In genomic region chr2:179386871-179387270, GRCm38 (mm10) we compare ENCODE assay signal across 14 mouse cellular contexts. TPM values are rescaled to one million over a fixed set of nuclear protein-coding genes. Genes with fewer than 3 reads are reported as not detected.
"Had no signal": no experiment of that assay in that cellular context is flagged by ENCODE, and none has a peak within 500 bp of the region (broad histone marks: within the 10 kb centered on the region; RNA-seq: fewer than 3 reads in every experiment).

No protein-coding gene starts in this region.

- H3K27me3 ChIP-seq: neural tube, embryonic 15.5 days; stomach, embryonic 15.5 days had no signal

- DNase-seq: right cerebral cortex, adult 18-20 months; right cerebral cortex, postnatal 14 days; right cerebral cortex, postnatal 25 days; right cerebral cortex, postnatal 4 days; spleen, adult 18-20 months; thymus, adult 18-20 months; thymus, adult 2 months; thymus, postnatal 14 days; thymus, postnatal 25 days; thymus, postnatal 36 days; thymus, postnatal 4 days had no signal

- H3K36me3 ChIP-seq: neural tube, embryonic 15.5 days; stomach, embryonic 15.5 days had no signal

- H3K9me3 ChIP-seq: neural tube, embryonic 15.5 days; stomach, embryonic 15.5 days had no signal

- H3K4me3 ChIP-seq: neural tube, embryonic 15.5 days; stomach, embryonic 15.5 days had no signal

RNA-seq across cellular contexts. Expression of gene Cdh4, which starts 55.4 kb away (rescaled TPM):
- total RNA-seq: neutrophil, adult 5-6 weeks had no signal
